In genomic region chr16:4881400-4882351, GRCm38 (mm10) we compare ENCODE assay signal across 9 mouse cellular contexts. TPM values are rescaled to one million over a fixed set of nuclear protein-coding genes. Genes with fewer than 3 reads are reported as not detected.
A peak's percentile ranks its signal among the peaks of the same experiment; 100 is the strongest.
DNase-seq lines count a peak whose midpoint lies in the region; ATAC-seq and TF ChIP-seq lines count a peak whose summit lies in the region.
"Had no signal": no experiment of that assay in that cellular context is flagged by ENCODE, and none has a peak within 500 bp of the region (broad histone marks: within the 10 kb centered on the region; RNA-seq: fewer than 3 reads in every experiment).

No protein-coding gene starts in this region.

- no peak for TF ChIP-seq POLR2A in ES-Bruce4 (IDR thresholded peaks at IDR 0.05; ENCODE audit: insufficient read depth, low read length)

- no peak for TF ChIP-seq CTCF in gastrocnemius, adult 2 months (IDR thresholded peaks at IDR 0.05)
- TF ChIP-seq CTCF in ES-Bruce4 (IDR thresholded peaks at IDR 0.05; ENCODE audit: low read depth, low read length), result no peak

- peak overlapping the region; percentile 100 for H3K27ac ChIP-seq in gastrocnemius, adult 2 months
- H3K27ac ChIP-seq in ES-Bruce4 (ENCODE audit: insufficient read depth, low read length), result 0 out of 2 replicates have a peak overlapping the region, but pooled peaks have one; percentile 75
- peak overlapping the region; percentile 99 for H3K27ac ChIP-seq in heart, embryonic 16.5 days (ENCODE audit: low read length)
- peak overlapping the region; percentile 97 for H3K27ac ChIP-seq in limb, embryonic 13.5 days
- peak overlapping the region; percentile 99 for H3K27ac ChIP-seq in stomach, embryonic 16.5 days (ENCODE audit: low read length)

- no peak for TF ChIP-seq EP300 in ES-Bruce4 (IDR thresholded peaks at IDR 0.05; ENCODE audit: insufficient read depth, low read depth, low read length)

- no peaks in the 10 kb centered on the region for H3K9me3 ChIP-seq in ES-Bruce4 (replicated peaks; ENCODE audit: control insufficient read depth, insufficient read depth, low read length, poor library complexity, severe bottlenecking)
- no peaks in the 10 kb centered on the region for H3K9me3 ChIP-seq in heart, embryonic 16.5 days (replicated peaks; ENCODE audit: control insufficient read depth, low read length)
- no peaks in the 10 kb centered on the region for H3K9me3 ChIP-seq in limb, embryonic 13.5 days
- H3K9me3 ChIP-seq in stomach, embryonic 16.5 days (replicated peaks; ENCODE audit: control insufficient read depth, low read length), result no peaks in the 10 kb centered on the region

- no peaks in the 10 kb centered on the region for H3K36me3 ChIP-seq in ES-Bruce4 (ENCODE audit: control insufficient read depth, insufficient read depth, low read length, poor library complexity, severe bottlenecking)
- H3K36me3 ChIP-seq in heart, embryonic 16.5 days (ENCODE audit: control insufficient read depth, insufficient read depth), result no peaks in the 10 kb centered on the region
- H3K36me3 ChIP-seq in limb, embryonic 13.5 days, result 0 out of 2 replicates have a peak, but pooled peaks cover 1% of the 10 kb centered on the region
- H3K36me3 ChIP-seq in stomach, embryonic 16.5 days (ENCODE audit: control insufficient read depth, insufficient read depth, low read length), result no peaks in the 10 kb centered on the region

- H3K4me3 ChIP-seq in gastrocnemius, adult 2 months, result peak overlapping the region; percentile 93
- peak overlapping the region; percentile 91 for H3K4me3 ChIP-seq in ES-Bruce4 (ENCODE audit: low read depth, low read length)
- H3K4me3 ChIP-seq in heart, embryonic 16.5 days (ENCODE audit: low read length), result peak overlapping the region; percentile 71
- H3K4me3 ChIP-seq in limb, embryonic 13.5 days, result peak overlapping the region; percentile 81
- peak overlapping the region; percentile 89 for H3K4me3 ChIP-seq in stomach, embryonic 16.5 days (replicated peaks; ENCODE audit: low read length)

- DNase-seq in gastrocnemius, adult 2 months, result no peak
- no peak for DNase-seq in gastrocnemius, postnatal 4 days (ENCODE audit: low spot score in 2 of 2)
- no peak for DNase-seq in adrenal gland, adult 18-20 months (ENCODE audit: low spot score in 2 of 2)
- DNase-seq in lung, postnatal 4 days, result no peak

- H3K4me1 ChIP-seq in ES-Bruce4 (ENCODE audit: control insufficient read depth, insufficient read depth, low read length), result peaks cover 1% of the 10 kb centered on the region
- peaks cover 27% of the 10 kb centered on the region for H3K4me1 ChIP-seq in heart, embryonic 16.5 days (ENCODE audit: control insufficient read depth, insufficient read depth, low read length)
- H3K4me1 ChIP-seq in limb, embryonic 13.5 days, result peaks cover 30% of the 10 kb centered on the region
- peaks cover 28% of the 10 kb centered on the region for H3K4me1 ChIP-seq in stomach, embryonic 16.5 days (ENCODE audit: control insufficient read depth, insufficient read depth, low read length)

- ATAC-seq in heart, embryonic 16.5 days (replicated peaks; ENCODE audit: extremely low read depth, insufficient read depth, low FRiP score), result no peak
- no peak for ATAC-seq in limb, embryonic 13.5 days (ENCODE audit: low FRiP score, low read depth)
- no peak for ATAC-seq in stomach, embryonic 16.5 days (ENCODE audit: insufficient read depth, low FRiP score)

- intact Hi-C loops in gastrocnemius, adult 2 months (cut with DNase I), result no loop called here

- H3K4me2 ChIP-seq in heart, embryonic 16.5 days (ENCODE audit: low read depth, low read length), result peak overlapping the region; percentile 92
- peak overlapping the region; percentile 71 for H3K4me2 ChIP-seq in limb, embryonic 13.5 days (replicated peaks)
- H3K4me2 ChIP-seq in stomach, embryonic 16.5 days (ENCODE audit: low read depth, low read length), result peak overlapping the region; percentile 66

- H3K27me3 ChIP-seq in ES-Bruce4 (ENCODE audit: control insufficient read depth, insufficient read depth, low read length, poor library complexity, severe bottlenecking), result no peaks in the 10 kb centered on the region
- no peaks in the 10 kb centered on the region for H3K27me3 ChIP-seq in heart, embryonic 16.5 days (ENCODE audit: control insufficient read depth, insufficient read depth, low read length)
- H3K27me3 ChIP-seq in limb, embryonic 13.5 days, result no peaks in the 10 kb centered on the region
- no peaks in the 10 kb centered on the region for H3K27me3 ChIP-seq in stomach, embryonic 16.5 days (ENCODE audit: control insufficient read depth, insufficient read depth, low read length)

- H3K9ac ChIP-seq in ES-Bruce4 (ENCODE audit: low read depth, poor library complexity, severe bottlenecking), result peak overlapping the region; percentile 88; the same call in 1 of the 2 replicates
- peak overlapping the region; percentile 95 for H3K9ac ChIP-seq in heart, embryonic 16.5 days (ENCODE audit: low read length)
- H3K9ac ChIP-seq in limb, embryonic 13.5 days, result peak overlapping the region; percentile 89
- H3K9ac ChIP-seq in stomach, embryonic 16.5 days (ENCODE audit: low read length), result peak overlapping the region; percentile 94; the same call in 1 of the 2 replicates

- WGBS in heart, embryonic 16.5 days, result 69% methylated on average over 10 of the region's 10 CpGs
- 77% methylated on average over 10 of the region's 10 CpGs for WGBS in limb, embryonic 13.5 days
- WGBS in stomach, embryonic 16.5 days, result 71% methylated on average over 10 of the region's 10 CpGs

RNA-seq across cellular contexts. Expression of gene Ubald1, which starts 1.6 kb away (rescaled TPM):
- 10 to 100 TPM; 30.3 to 44.8 TPM for total RNA-seq in gastrocnemius, adult 2 months (2021)
- total RNA-seq in gastrocnemius, postnatal 4 days (2021), result 10 to 100 TPM; 32.3 to 32.8 TPM
- polyA plus RNA-seq in ES-Bruce4 (2011; ENCODE audit: insufficient read depth, insufficient read length, low read depth, missing spikeins), result 31.1 and 32.7 TPM in 2 replicates
- polyA plus RNA-seq in heart, embryonic 16.5 days (2015; fragmentation: Nextera tagmentation; extraction: Ambion mirVana), result 25.6 and 27.3 TPM in 2 replicates
- polyA plus RNA-seq in limb, embryonic 13.5 days (2015; fragmentation: Nextera tagmentation; extraction: Ambion mirVana), result 41.1 and 42.1 TPM in 2 replicates
- 31.5 and 36.3 TPM in 2 replicates for polyA plus RNA-seq in stomach, embryonic 16.5 days (2015; fragmentation: Nextera tagmentation; extraction: Ambion mirVana)
- 10 to 100 TPM; 33.3 to 39.0 TPM for total RNA-seq in adrenal gland, adult 18-20 months (2021)

RNA-seq across cellular contexts. Expression of gene Mgrn1, which starts 4.4 kb away (rescaled TPM):
- 10 to 100 TPM; 53.5 to 66.1 TPM for total RNA-seq in gastrocnemius, adult 2 months (2021)
- 10 to 100 TPM; 87.3 to 91.8 TPM for total RNA-seq in gastrocnemius, postnatal 4 days (2021)
- 46.6 and 47.8 TPM in 2 replicates for polyA plus RNA-seq in ES-Bruce4 (2011; ENCODE audit: insufficient read depth, insufficient read length, low read depth, missing spikeins)
- polyA plus RNA-seq in heart, embryonic 16.5 days (2015; fragmentation: Nextera tagmentation; extraction: Ambion mirVana), result 128 and 132 TPM in 2 replicates
- 98.9 and 102 TPM in 2 replicates for polyA plus RNA-seq in limb, embryonic 13.5 days (2015; fragmentation: Nextera tagmentation; extraction: Ambion mirVana)
- polyA plus RNA-seq in stomach, embryonic 16.5 days (2015; fragmentation: Nextera tagmentation; extraction: Ambion mirVana), result 81.1 and 87.7 TPM in 2 replicates
- total RNA-seq in adrenal gland, adult 18-20 months (2021), result 10 to 100 TPM; 83.7 to 86.4 TPM

RNA-seq across cellular contexts. Expression of gene 4930562C15Rik, which starts 46.5 kb away (rescaled TPM):
- not detected for total RNA-seq in gastrocnemius, adult 2 months (2021)
- total RNA-seq in gastrocnemius, postnatal 4 days (2021), result not detected
- polyA plus RNA-seq in ES-Bruce4 (2011; ENCODE audit: insufficient read depth, insufficient read length, low read depth, missing spikeins), result not detected in 2 replicates
- 0.26 and 0.49 TPM in 2 replicates for polyA plus RNA-seq in heart, embryonic 16.5 days (2015; fragmentation: Nextera tagmentation; extraction: Ambion mirVana)
- polyA plus RNA-seq in limb, embryonic 13.5 days (2015; fragmentation: Nextera tagmentation; extraction: Ambion mirVana), result 0.75 and 1.2 TPM in 2 replicates
- polyA plus RNA-seq in stomach, embryonic 16.5 days (2015; fragmentation: Nextera tagmentation; extraction: Ambion mirVana), result 0.27 and 0.47 TPM in 2 replicates
- total RNA-seq in adrenal gland, adult 18-20 months (2021), result not detected
- total RNA-seq: left cerebral cortex, postnatal 14 days had no signal

RNA-seq across cellular contexts. Expression of gene Nudt16l1, which starts 56.9 kb away (rescaled TPM):
- total RNA-seq in gastrocnemius, adult 2 months (2021), result 10 to 100 TPM; 10.5 to 13.7 TPM
- 10 to 100 TPM; 51.5 to 57.6 TPM for total RNA-seq in gastrocnemius, postnatal 4 days (2021)
- 37.8 and 41.0 TPM in 2 replicates for polyA plus RNA-seq in ES-Bruce4 (2011; ENCODE audit: insufficient read depth, insufficient read length, low read depth, missing spikeins)
- polyA plus RNA-seq in heart, embryonic 16.5 days (2015; fragmentation: Nextera tagmentation; extraction: Ambion mirVana), result 119 and 125 TPM in 2 replicates
- polyA plus RNA-seq in limb, embryonic 13.5 days (2015; fragmentation: Nextera tagmentation; extraction: Ambion mirVana), result 178 and 182 TPM in 2 replicates
- 125 and 136 TPM in 2 replicates for polyA plus RNA-seq in stomach, embryonic 16.5 days (2015; fragmentation: Nextera tagmentation; extraction: Ambion mirVana)
- 10 to 100 TPM; 46.1 to 62.3 TPM for total RNA-seq in adrenal gland, adult 18-20 months (2021)
